Mouse (Mus musculus): ENCODE results near the gene Gm13089.
"Not testable (repeated sequence)": the region's sequence is repeated elsewhere in the genome, so short reads cannot be mapped to it uniquely, and the experiment has no call there.

Gm13089 gene

DNA sequence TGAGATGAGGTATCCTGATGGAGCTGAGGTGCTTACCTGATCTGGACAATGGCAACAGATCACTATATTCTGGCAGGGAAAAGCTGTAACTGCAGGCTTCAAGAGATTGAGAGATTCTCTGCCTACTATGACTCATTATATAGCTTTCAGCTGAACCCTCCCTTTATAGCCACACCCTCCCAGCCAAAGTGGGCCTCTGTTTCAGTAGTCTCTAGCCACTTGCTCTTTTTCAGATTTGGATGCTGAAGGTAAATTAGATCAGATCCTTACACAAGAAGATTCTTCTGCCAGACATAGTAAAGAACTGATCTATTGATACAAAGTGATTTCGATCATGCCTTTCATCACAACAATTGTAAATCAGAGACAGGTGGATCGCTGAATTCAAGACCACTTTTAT, at the start of gene Gm13089:
Gene Gm13089 (minus strand): TSS at position 101 of the 400 bp plus-strand sequence.
- DNase-seq (ENCODE audit: low read depth) = no peak

DNA sequence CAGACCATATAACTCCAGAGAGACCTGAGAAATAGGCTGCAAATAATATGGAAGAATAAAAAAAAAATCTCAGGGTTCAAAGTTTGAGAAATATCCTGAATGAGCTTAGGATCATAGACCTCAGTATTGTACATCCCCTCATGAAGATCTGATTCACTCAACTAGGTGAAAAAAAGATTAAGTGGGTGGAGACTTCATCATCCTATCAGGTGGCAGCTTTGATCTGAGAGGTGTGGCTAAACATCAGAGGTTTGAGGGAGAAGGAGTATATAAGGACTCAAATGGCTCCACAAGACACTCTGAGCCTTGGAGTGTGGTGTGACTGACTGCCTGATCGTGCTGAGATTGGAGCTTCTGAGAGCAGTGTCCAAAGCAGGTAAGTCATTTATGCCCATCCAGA, 16.6 kb upstream of the Gm13089 start, which contains the start of gene Gm13078:
Gene Gm13078 (plus strand): TSS at position 301 of the 400 bp plus-strand sequence.
- DNase-seq (ENCODE audit: low read depth) = no peak

DNA sequence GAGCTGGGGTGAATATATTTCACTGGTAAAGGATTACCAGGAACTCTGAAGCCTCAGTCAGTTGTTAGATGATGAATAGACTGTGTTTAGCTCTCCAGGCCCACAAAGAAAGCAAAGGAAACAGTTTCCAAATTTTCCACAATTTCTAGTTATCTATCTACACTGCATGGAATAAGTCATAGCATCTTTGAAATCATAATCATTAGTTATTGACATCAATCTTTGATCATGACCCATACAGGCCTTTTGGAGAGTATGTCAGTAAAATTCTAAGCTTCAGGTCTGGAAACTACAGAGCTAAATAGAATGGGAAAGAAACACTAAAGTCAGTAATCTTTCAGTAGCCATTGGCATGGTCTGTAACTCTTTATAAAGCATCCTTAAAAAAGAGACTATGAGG, 45.4 kb downstream of the Gm13089 start, which contains the start of gene Gm13088:
Gene Gm13088 (minus strand): TSS at position 101 of the 400 bp plus-strand sequence.
- not testable (repeated sequence) for DNase-seq (ENCODE audit: low read depth)
